Mouse (Mus musculus) MEL (cell line): ENCODE data around the gene Rnf130. TPM values are rescaled to one million over a fixed set of nuclear protein-coding genes. Genes with fewer than 3 reads are reported as not detected.

ENCODE experiments used
- DNase-seq: peaks from one replicate; pipeline ENCODE4 v3.0.0; 2011; ENCODE audit warnings: low read depth, low spot score
- H3K27ac ChIP-seq: 2 replicates; pipeline ENCODE4 v1.5.1; 2012; ENCODE audit warnings: low read depth, mild to moderate bottlenecking, control low read depth, low read length, moderate library complexity; ENCODE audit not compliant: control insufficient read depth
- H3K27me3 ChIP-seq, 2 experiments: fragments of 150-350 bp in 1 of 2; sonication (generic) in 1 of 2; 2 replicates each; pipeline ENCODE4 v1.6.1; 2012; ENCODE audit warnings: low read length in 2 of 2, mild to moderate bottlenecking in 2 of 2, improper control_type of control experiment in 1 of 2, moderate library complexity in 1 of 2; ENCODE audit not compliant: insufficient read depth in 2 of 2, control insufficient read depth in 1 of 2
- H3K36me3 ChIP-seq, 2 experiments: 2 replicates each; pipeline ENCODE4 v1.6.1; 2012 to 2014; ENCODE audit warnings: low read length in 2 of 2, improper control_type of control experiment in 1 of 2, inconsistent platforms in 1 of 2, mild to moderate bottlenecking in 1 of 2; ENCODE audit not compliant: insufficient read depth in 2 of 2, control insufficient read depth in 1 of 2
- H3K4me1 ChIP-seq, 2 experiments: fragments of 150-350 bp in 1 of 2; sonication (generic) in 1 of 2; 2 replicates each; pipeline ENCODE4 v1.6.1; 2012; ENCODE audit warnings: low read length in 2 of 2, improper control_type of control experiment in 1 of 2, mild to moderate bottlenecking in 1 of 2; ENCODE audit not compliant: insufficient read depth in 2 of 2, control insufficient read depth in 1 of 2
- H3K4me3 ChIP-seq, 2 experiments: fragments of 150-350 bp in 1 of 2; sonication (generic) in 1 of 2; 2 replicates each; pipeline ENCODE4 v1.5.1; 2012; ENCODE audit warnings: low read depth in 2 of 2, low read length in 2 of 2, mild to moderate bottlenecking in 2 of 2, moderate library complexity in 2 of 2, control low read depth in 1 of 2, improper control_type of control experiment in 1 of 2; ENCODE audit not compliant: control insufficient read depth in 1 of 2, insufficient read depth in 1 of 2
- H3K79me2 ChIP-seq: 2 replicates; pipeline ENCODE4 v1.6.1; 2012; ENCODE audit warnings: mild to moderate bottlenecking, low read length, moderate library complexity; ENCODE audit not compliant: control insufficient read depth, poor library complexity, insufficient read depth
- H3K9ac ChIP-seq: 2 replicates; pipeline ENCODE4 v1.6.1; 2012; ENCODE audit warnings: low read depth, mild to moderate bottlenecking, control low read depth, low read length, moderate library complexity; ENCODE audit not compliant: control insufficient read depth, poor library complexity, severe bottlenecking
- H3K9me3 ChIP-seq: fragments of 150-350 bp; sonication (generic); replicated peaks from 2 replicates; pipeline ENCODE4 v1.6.1; 2012; ENCODE audit warnings: mild to moderate bottlenecking, low read length, improper control_type of control experiment, moderate library complexity; ENCODE audit not compliant: insufficient read depth
- BHLHE40 ChIP-seq: IDR thresholded peaks from 2 replicates; pipeline ENCODE4 v1.6.1; 2012; ENCODE audit warnings: low read depth, mild to moderate bottlenecking, inconsistent platforms, low read length, improper control_type of control experiment, borderline replicate concordance
- CHD2 ChIP-seq: IDR thresholded peaks from 2 replicates; pipeline ENCODE4 v1.6.1; 2011; ENCODE audit warnings: low read length, improper control_type of control experiment
- CTCF ChIP-seq, 3 experiments: IDR thresholded peaks in 2 of 3; conservative IDR thresholded peaks in 1 of 3; 2 replicates each; pipeline ENCODE4 v1.5.1; 2011 to 2012; ENCODE audit warnings: low read length in 3 of 3, low read depth in 2 of 3, mild to moderate bottlenecking in 2 of 3, improper control_type of control experiment in 1 of 3, inconsistent platforms in 1 of 3, mixed read lengths in 1 of 3, moderate library complexity in 1 of 3; ENCODE audit not compliant: control insufficient read depth in 1 of 3, insufficient read depth in 1 of 3, poor library complexity in 1 of 3, severe bottlenecking in 1 of 3
- E2F4 ChIP-seq: IDR thresholded peaks from 2 replicates; pipeline ENCODE4 v1.6.1; 2011; ENCODE audit warnings: low read depth, low read length, improper control_type of control experiment, borderline replicate concordance
- ELF1 ChIP-seq: IDR thresholded peaks from 2 replicates; pipeline ENCODE4 v1.6.1; 2014; ENCODE audit warnings: low read depth, mild to moderate bottlenecking, inconsistent platforms, low read length, improper control_type of control experiment, moderate library complexity
- ETS1 ChIP-seq: IDR thresholded peaks from 2 replicates; pipeline ENCODE4 v1.6.1; 2012; ENCODE audit warnings: low read depth, mild to moderate bottlenecking, inconsistent platforms, low read length, improper control_type of control experiment, moderate library complexity
- GABPA ChIP-seq: IDR thresholded peaks from 2 replicates; pipeline ENCODE4 v1.6.1; 2012; ENCODE audit warnings: low read depth, mild to moderate bottlenecking, inconsistent platforms, low read length, improper control_type of control experiment, moderate library complexity
- JUND ChIP-seq: IDR thresholded peaks from 2 replicates; pipeline ENCODE4 v1.6.1; 2011; ENCODE audit warnings: low read depth, mild to moderate bottlenecking, improper control_type of control experiment, low read length
- MAFK ChIP-seq: IDR thresholded peaks from 2 replicates; pipeline ENCODE4 v1.6.1; 2011; ENCODE audit warnings: low read depth, mild to moderate bottlenecking, low read length, improper control_type of control experiment, borderline replicate concordance
- MAX ChIP-seq: IDR thresholded peaks from 2 replicates; pipeline ENCODE4 v1.6.1; 2011; ENCODE audit warnings: low read length, improper control_type of control experiment
- MAZ ChIP-seq: IDR thresholded peaks from 2 replicates; pipeline ENCODE4 v1.6.1; 2012; ENCODE audit warnings: low read depth, mild to moderate bottlenecking, inconsistent platforms, low read length, improper control_type of control experiment
- MYB ChIP-seq: IDR thresholded peaks from 2 replicates; pipeline ENCODE4 v1.6.1; 2011; ENCODE audit warnings: mild to moderate bottlenecking, low read depth, low read length, improper control_type of control experiment
- NELFE ChIP-seq: IDR thresholded peaks from 2 replicates; pipeline ENCODE4 v1.6.1; 2011; ENCODE audit warnings: low read depth, low read length, improper control_type of control experiment
- NRF1 ChIP-seq: IDR thresholded peaks from 2 replicates; pipeline ENCODE4 v1.6.1; 2014; ENCODE audit warnings: low read depth, mild to moderate bottlenecking, inconsistent platforms, low read length, improper control_type of control experiment, moderate library complexity; ENCODE audit not compliant: poor library complexity, insufficient read depth, severe bottlenecking
- POLR2A ChIP-seq, 2 experiments: IDR thresholded peaks; 2 replicates each; pipeline ENCODE4 v1.6.1; 2011 to 2012; ENCODE audit warnings: low read length in 2 of 2, mild to moderate bottlenecking in 2 of 2, control low read depth in 1 of 2, improper control_type of control experiment in 1 of 2, low read depth in 1 of 2, moderate library complexity in 1 of 2; ENCODE audit not compliant: control insufficient read depth in 1 of 2, insufficient read depth in 1 of 2, poor library complexity in 1 of 2
- POLR2AphosphoS5 ChIP-seq: IDR thresholded peaks from 2 replicates; pipeline ENCODE4 v1.6.1; 2012; ENCODE audit warnings: low read depth, borderline replicate concordance, mild to moderate bottlenecking, inconsistent platforms, low read length, moderate library complexity, mixed read lengths
- SIN3A ChIP-seq: IDR thresholded peaks from 2 replicates; pipeline ENCODE4 v1.6.1; 2012; ENCODE audit warnings: low read length, improper control_type of control experiment, inconsistent platforms
- SMC3 ChIP-seq: IDR thresholded peaks from 2 replicates; pipeline ENCODE4 v1.6.1; 2011; ENCODE audit warnings: low read depth, low read length, improper control_type of control experiment
- TAL1 ChIP-seq: IDR thresholded peaks from 2 replicates; pipeline ENCODE4 v1.6.1; 2012; ENCODE audit warnings: mild to moderate bottlenecking, inconsistent platforms, low read length, moderate library complexity, mixed read lengths
- TBP ChIP-seq: IDR thresholded peaks from 2 replicates; pipeline ENCODE4 v1.8.0; 2011; ENCODE audit warnings: low read depth, low read length, improper control_type of control experiment
- TCF12 ChIP-seq: IDR thresholded peaks from 2 replicates; pipeline ENCODE4 v1.6.1; 2014; ENCODE audit warnings: low read depth, mild to moderate bottlenecking, inconsistent platforms, low read length, improper control_type of control experiment, moderate library complexity
- USF1 ChIP-seq: IDR thresholded peaks from 2 replicates; pipeline ENCODE4 v1.6.1; 2014; ENCODE audit warnings: low read depth, mild to moderate bottlenecking, inconsistent platforms, low read length, improper control_type of control experiment, moderate library complexity
- USF2 ChIP-seq, 2 experiments: IDR thresholded peaks; 2 replicates each; pipeline ENCODE4 v1.6.1; 2011 to 2012; ENCODE audit warnings: improper control_type of control experiment in 2 of 2, low read length in 2 of 2, borderline replicate concordance in 1 of 2, inconsistent platforms in 1 of 2, low read depth in 1 of 2, mild to moderate bottlenecking in 1 of 2; ENCODE audit not compliant: insufficient read depth in 1 of 2
- ZKSCAN1 ChIP-seq: IDR thresholded peaks from 2 replicates; pipeline ENCODE4 v1.6.1; 2012; ENCODE audit warnings: low read depth, mild to moderate bottlenecking, inconsistent platforms, low read length, improper control_type of control experiment, moderate library complexity
- ZNF384 ChIP-seq: IDR thresholded peaks from 2 replicates; pipeline ENCODE4 v1.6.1; 2012; ENCODE audit warnings: low read depth, mild to moderate bottlenecking, inconsistent platforms, low read length, improper control_type of control experiment
- polyA plus RNA-seq, 2 experiments: library from polyadenylated mRNA; stranded (reverse) in 1 of 2; unstranded in 1 of 2; fragments of >175 nt in 1 of 2; fragments of >200 nt in 1 of 2; gene quantifications; 2 replicates each; pipeline versions ENCODE4 v1.2.1 to v1.2.4; 2012; ENCODE audit warnings: low replicate concordance in 2 of 2, low read depth in 1 of 2; ENCODE audit not compliant: insufficient read length in 2 of 2, insufficient read depth in 1 of 2, missing spikeins in 1 of 2
- total RNA-seq: library from RNA; depleted of rRNA; stranded (reverse); fragments of 300-350 nt; gene quantifications from 2 replicates; pipeline ENCODE4 v1.2.3, GENCODE M21; 2012

Rnf130 gene
- total and polyA plus RNA-seq, 3 experiments, result 59.5 to 507 (median 78.2) TPM

GRCm38 (mm10) chr11:50149200-50149599 is 124.1 kb downstream of the Rnf130 start:
- Histone ChIP-seq H3K27me3 (no peaks in the 10 kb centered on the region), H3K9me3 (no peaks in the 10 kb centered on the region), H3K9ac (no peak overlapping the region), H3K36me3 (peaks cover 0 to 8% of the 10 kb centered on the region in 2 experiments; a peak in 1 of 4 replicates), H3K4me1 (no peaks in the 10 kb centered on the region), H3K27ac (no peak overlapping the region), H3K4me3 (no peak overlapping the region), H3K79me2 (no peaks in the 10 kb centered on the region)
- TF ChIP-seq TCF12 (no peak), JUND (no peak), ETS1 (no peak), USF1 (no peak), CHD2 (no peak), ZNF384 (no peak), POLR2AphosphoS5 (no peak), GABPA (no peak), MYB (no peak), MAFK (no peak), ELF1 (no peak), SMC3 (no peak), USF2 (IDR thresholded peaks at IDR 0.05; ENCODE audit: borderline replicate concordance in 1 of 2, insufficient read depth in 1 of 2, low read depth in 1 of 2, low read length in 2 of 2) (no peak), TAL1 (no peak), NRF1 (no peak)
- DNase-seq, result no peak

GRCm38 (mm10) chr11:50149603-50150150 is 124.5 kb downstream of the Rnf130 start:
- Histone ChIP-seq H3K79me2 (no peaks in the 10 kb centered on the region), H3K9me3 (no peaks in the 10 kb centered on the region), H3K4me1 (no peaks in the 10 kb centered on the region), H3K9ac (no peak overlapping the region), H3K36me3 (peaks cover 0 to 8% of the 10 kb centered on the region in 2 experiments; a peak in 2 of 4 replicates), H3K27ac (no peak overlapping the region), H3K27me3 (no peaks in the 10 kb centered on the region), H3K4me3 (no peak overlapping the region)
- DNase-seq, result no peak
- TF ChIP-seq TCF12 (no peak), TBP (no peak), MAX (no peak), NELFE (no peak), BHLHE40 (no peak), NRF1 (no peak), MAZ (no peak), POLR2A (IDR thresholded peaks at IDR 0.05; ENCODE audit: control insufficient read depth in 1 of 2, insufficient read depth in 1 of 2, low read depth in 1 of 2, low read length in 2 of 2, poor library complexity in 1 of 2) (no peak), ZKSCAN1 (no peak), CHD2 (no peak), SIN3A (no peak), CTCF (IDR thresholded peaks at IDR 0.05 in 2 of 3, conservative IDR thresholded peaks at IDR 0.05 in 1 of 3; ENCODE audit: control insufficient read depth in 1 of 3, insufficient read depth in 1 of 3, low read depth in 2 of 3, low read length in 3 of 3, poor library complexity in 1 of 3, severe bottlenecking in 1 of 3) (no peak), POLR2AphosphoS5 (no peak), E2F4 (no peak)
